Mouse (Mus musculus) cortical plate, adult 2 months (tissue): ENCODE results near the gene Jph4.

Experiments used
- CTCF ChIP-seq: fragments of 200-500 bp; IDR thresholded peaks from 2 replicates; pipeline ENCODE4 v1.5.1; 2011; ENCODE audit warnings: mild to moderate bottlenecking, control low read depth, low read length; ENCODE audit not compliant: insufficient read depth; ENCODE audit errors: extremely low read depth
- POLR2A ChIP-seq: fragments of 200-500 bp; IDR thresholded peaks from 2 replicates; pipeline ENCODE4 v1.6.1; 2011; ENCODE audit warnings: mild to moderate bottlenecking, low read length, control low read depth; ENCODE audit not compliant: insufficient read depth; ENCODE audit errors: extremely low read depth

DNA sequence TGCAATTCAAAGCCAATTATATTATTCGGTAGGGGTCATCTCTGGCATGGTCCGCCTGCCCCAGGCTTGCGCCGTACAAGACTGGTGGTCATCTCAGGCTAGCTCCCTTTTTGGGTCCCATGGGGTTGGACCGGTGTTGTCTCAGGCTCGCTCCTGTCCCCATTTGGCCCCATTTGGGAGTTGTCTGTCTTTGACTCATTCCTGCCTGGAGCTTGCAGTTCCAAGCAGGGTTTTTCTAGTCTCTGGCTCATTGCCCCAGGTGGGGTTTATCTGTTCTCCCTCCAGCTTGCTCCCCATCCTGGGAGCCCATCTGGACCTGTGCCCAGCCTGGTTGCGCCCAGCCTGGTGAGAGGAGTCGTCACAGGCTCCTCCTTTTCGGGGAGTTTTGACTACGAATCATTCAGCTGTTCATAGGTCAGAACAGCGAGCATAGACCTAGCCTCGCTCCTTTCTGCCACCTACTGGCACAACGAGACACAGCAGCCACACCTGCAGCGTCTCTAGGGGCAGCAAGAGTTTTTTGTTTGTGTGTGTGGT lies 44.4 kb upstream of the Jph4 start:
- peak; percentile 83 for TF ChIP-seq CTCF
- no peak for TF ChIP-seq POLR2A
